In the genomic region with DNA sequence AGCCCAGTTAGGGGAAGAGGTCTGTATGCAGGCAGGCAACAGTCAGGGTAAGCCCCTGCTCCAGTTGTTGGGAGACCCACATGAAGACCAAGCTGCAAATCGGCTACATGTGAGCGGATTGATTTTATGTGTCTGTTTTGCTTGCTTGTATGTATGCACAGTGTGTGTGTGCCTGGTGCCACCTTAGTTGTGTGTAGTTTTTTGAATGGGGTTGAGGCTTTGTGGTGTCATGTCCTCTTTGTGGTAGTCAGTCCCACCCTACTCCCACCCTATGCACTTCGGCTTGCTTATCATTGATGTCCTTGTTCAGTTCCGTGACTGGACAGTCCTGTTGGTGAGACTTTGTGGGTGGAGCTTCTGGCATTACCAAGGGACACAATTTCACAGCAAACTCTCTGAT, we compare ENCODE assay signal across 12 mouse cellular contexts. TPM values are rescaled to one million over a fixed set of nuclear protein-coding genes. Genes with fewer than 3 reads are reported as not detected.
DNase-seq lines count a peak whose midpoint lies in the region; ATAC-seq lines count a peak whose summit lies in the region.
"Had no signal": no experiment of that assay in that cellular context is flagged by ENCODE, and none has a peak within 500 bp of the region (broad histone marks: within the 10 kb centered on the region; RNA-seq: fewer than 3 reads in every experiment).

No protein-coding gene starts in this region.

- H3K9ac ChIP-seq in forebrain, embryonic 12.5 days = no peak overlapping the region
- H3K9ac ChIP-seq in forebrain, embryonic 14.5 days (ENCODE audit: low read length) = no peak overlapping the region
- H3K9ac ChIP-seq in kidney, embryonic 15.5 days = no peak overlapping the region
- H3K9ac ChIP-seq in hindbrain, embryonic 13.5 days = no peak overlapping the region
- no peak overlapping the region for H3K9ac ChIP-seq in neural tube, embryonic 12.5 days

- peaks cover 16% of the 10 kb centered on the region for H3K36me3 ChIP-seq in forebrain, embryonic 12.5 days (replicated peaks)
- H3K36me3 ChIP-seq in forebrain, embryonic 14.5 days (ENCODE audit: control insufficient read depth, insufficient read depth, low read length) = peaks cover 25% of the 10 kb centered on the region
- peaks cover 21% of the 10 kb centered on the region for H3K36me3 ChIP-seq in kidney, embryonic 15.5 days
- peaks cover 19% of the 10 kb centered on the region for H3K36me3 ChIP-seq in hindbrain, embryonic 13.5 days
- peaks cover 18% of the 10 kb centered on the region for H3K36me3 ChIP-seq in neural tube, embryonic 12.5 days

- H3K9me3 ChIP-seq in forebrain, embryonic 12.5 days = no peaks in the 10 kb centered on the region
- no peaks in the 10 kb centered on the region for H3K9me3 ChIP-seq in forebrain, embryonic 14.5 days (replicated peaks; ENCODE audit: control insufficient read depth, low read length)
- no peaks in the 10 kb centered on the region for H3K9me3 ChIP-seq in kidney, embryonic 15.5 days (replicated peaks)
- no peaks in the 10 kb centered on the region for H3K9me3 ChIP-seq in hindbrain, embryonic 13.5 days
- no peaks in the 10 kb centered on the region for H3K9me3 ChIP-seq in neural tube, embryonic 12.5 days

- no peak overlapping the region for H3K4me3 ChIP-seq in forebrain, embryonic 12.5 days (replicated peaks)
- H3K4me3 ChIP-seq in forebrain, embryonic 14.5 days (ENCODE audit: low read depth, low read length) = no peak overlapping the region
- no peak overlapping the region for H3K4me3 ChIP-seq in kidney, embryonic 15.5 days (replicated peaks)
- no peak overlapping the region for H3K4me3 ChIP-seq in hindbrain, embryonic 13.5 days
- H3K4me3 ChIP-seq in neural tube, embryonic 12.5 days = no peak overlapping the region
- H3K4me3 ChIP-seq: layer of hippocampus, adult 2 months had no signal

- H3K27me3 ChIP-seq in forebrain, embryonic 12.5 days = no peaks in the 10 kb centered on the region
- H3K27me3 ChIP-seq in forebrain, embryonic 14.5 days (replicated peaks; ENCODE audit: control insufficient read depth, insufficient read depth, low read length) = no peaks in the 10 kb centered on the region
- no peaks in the 10 kb centered on the region for H3K27me3 ChIP-seq in kidney, embryonic 15.5 days
- no peaks in the 10 kb centered on the region for H3K27me3 ChIP-seq in hindbrain, embryonic 13.5 days
- no peaks in the 10 kb centered on the region for H3K27me3 ChIP-seq in neural tube, embryonic 12.5 days (replicated peaks)

- DNase-seq in forebrain, embryonic 14.5 days (ENCODE audit: low spot score) = no peak
- no peak for DNase-seq in kidney, adult 9 months
- DNase-seq in urinary bladder, postnatal 14 days (ENCODE audit: low spot score) = no peak
- no peak for DNase-seq in thymus, postnatal 14 days
- DNase-seq: cerebellum, adult 9-10 months; gastrocnemius, postnatal 10 days; right cerebral cortex, postnatal 14 days had no signal

- 76% methylated on average over 4 of the region's 4 CpGs for WGBS in forebrain, embryonic 12.5 days
- WGBS in forebrain, embryonic 14.5 days = 83% methylated on average over 4 of the region's 4 CpGs
- WGBS in kidney, embryonic 15.5 days = 74% methylated on average over 4 of the region's 4 CpGs
- 78% methylated on average over 4 of the region's 4 CpGs for WGBS in hindbrain, embryonic 13.5 days
- WGBS in neural tube, embryonic 12.5 days = 80% methylated on average over 4 of the region's 4 CpGs

- no peak overlapping the region for H3K4me2 ChIP-seq in forebrain, embryonic 12.5 days
- H3K4me2 ChIP-seq in forebrain, embryonic 14.5 days (ENCODE audit: low read length) = no peak overlapping the region
- H3K4me2 ChIP-seq in kidney, embryonic 15.5 days = no peak overlapping the region
- no peak overlapping the region for H3K4me2 ChIP-seq in hindbrain, embryonic 13.5 days
- H3K4me2 ChIP-seq in neural tube, embryonic 12.5 days (replicated peaks) = no peak overlapping the region

- peak; percentile 31; the same call in 1 of the 2 replicates for ATAC-seq in forebrain, embryonic 12.5 days (ENCODE audit: low FRiP score)
- no peak for ATAC-seq in forebrain, embryonic 14.5 days
- 0 out of 2 replicates have a peak, but pooled peaks have one; percentile 33 for ATAC-seq in kidney, embryonic 15.5 days (replicated peaks; ENCODE audit: low FRiP score)
- ATAC-seq in hindbrain, embryonic 13.5 days (ENCODE audit: low FRiP score) = peak; percentile 52; the same call in 1 of the 2 replicates
- 0 out of 2 replicates have a peak, but pooled peaks have one; percentile 42 for ATAC-seq in neural tube, embryonic 12.5 days (ENCODE audit: low FRiP score, low read depth)

- H3K4me1 ChIP-seq in forebrain, embryonic 12.5 days = peaks cover 5% of the 10 kb centered on the region; the same call in 1 of the 2 replicates
- no peaks in the 10 kb centered on the region for H3K4me1 ChIP-seq in forebrain, embryonic 14.5 days (ENCODE audit: control insufficient read depth, insufficient read depth, low read length)
- H3K4me1 ChIP-seq in kidney, embryonic 15.5 days = peaks cover 13% of the 10 kb centered on the region
- no peaks in the 10 kb centered on the region for H3K4me1 ChIP-seq in hindbrain, embryonic 13.5 days (replicated peaks)
- H3K4me1 ChIP-seq in neural tube, embryonic 12.5 days = no peaks in the 10 kb centered on the region

- no peak overlapping the region for H3K27ac ChIP-seq in forebrain, embryonic 12.5 days
- no peak overlapping the region for H3K27ac ChIP-seq in forebrain, embryonic 14.5 days (ENCODE audit: low read depth, low read length)
- no peak overlapping the region; the same call in 1 of the 2 replicates for H3K27ac ChIP-seq in kidney, embryonic 15.5 days
- no peak overlapping the region for H3K27ac ChIP-seq in hindbrain, embryonic 13.5 days
- no peak overlapping the region for H3K27ac ChIP-seq in neural tube, embryonic 12.5 days
- H3K27ac ChIP-seq: layer of hippocampus, adult 2 months had no signal

RNA-seq across cellular contexts. Expression of gene Cmtm4, which starts 18.2 kb away (rescaled TPM):
- polyA plus RNA-seq in forebrain, embryonic 12.5 days (2016; fragmentation: Nextera tagmentation; extraction: Ambion mirVana) = 3.3 and 3.5 TPM in 2 replicates
- 3.5 and 3.7 TPM in 2 replicates for polyA plus RNA-seq in forebrain, embryonic 14.5 days (2014; fragmentation: Nextera tagmentation; extraction: Ambion mirVana)
- 3.9 and 4.1 TPM in 2 replicates for polyA plus RNA-seq in kidney, embryonic 15.5 days (2015; fragmentation: Nextera tagmentation; extraction: Ambion mirVana)
- 2.1 and 2.3 TPM in 2 replicates for polyA plus RNA-seq in hindbrain, embryonic 13.5 days (2015; fragmentation: Nextera tagmentation; extraction: Ambion mirVana)
- 2.3 and 2.7 TPM in 2 replicates for polyA plus RNA-seq in neural tube, embryonic 12.5 days (2016; fragmentation: Nextera tagmentation; extraction: Ambion mirVana)

RNA-seq across cellular contexts. Expression of gene Dync1li2, which starts 29.1 kb away (rescaled TPM):
- polyA plus RNA-seq in forebrain, embryonic 12.5 days (2016; fragmentation: Nextera tagmentation; extraction: Ambion mirVana) = 129 and 136 TPM in 2 replicates
- polyA plus RNA-seq in forebrain, embryonic 14.5 days (2014; fragmentation: Nextera tagmentation; extraction: Ambion mirVana) = 61.1 and 74.0 TPM in 2 replicates
- polyA plus RNA-seq in kidney, embryonic 15.5 days (2015; fragmentation: Nextera tagmentation; extraction: Ambion mirVana) = 59.5 and 62.6 TPM in 2 replicates
- polyA plus RNA-seq in hindbrain, embryonic 13.5 days (2015; fragmentation: Nextera tagmentation; extraction: Ambion mirVana) = 115 and 120 TPM in 2 replicates
- polyA plus RNA-seq in neural tube, embryonic 12.5 days (2016; fragmentation: Nextera tagmentation; extraction: Ambion mirVana) = 114 and 130 TPM in 2 replicates
